Comparison of ENCODE assay signal across 8 mouse cellular contexts in the genomic region with DNA sequence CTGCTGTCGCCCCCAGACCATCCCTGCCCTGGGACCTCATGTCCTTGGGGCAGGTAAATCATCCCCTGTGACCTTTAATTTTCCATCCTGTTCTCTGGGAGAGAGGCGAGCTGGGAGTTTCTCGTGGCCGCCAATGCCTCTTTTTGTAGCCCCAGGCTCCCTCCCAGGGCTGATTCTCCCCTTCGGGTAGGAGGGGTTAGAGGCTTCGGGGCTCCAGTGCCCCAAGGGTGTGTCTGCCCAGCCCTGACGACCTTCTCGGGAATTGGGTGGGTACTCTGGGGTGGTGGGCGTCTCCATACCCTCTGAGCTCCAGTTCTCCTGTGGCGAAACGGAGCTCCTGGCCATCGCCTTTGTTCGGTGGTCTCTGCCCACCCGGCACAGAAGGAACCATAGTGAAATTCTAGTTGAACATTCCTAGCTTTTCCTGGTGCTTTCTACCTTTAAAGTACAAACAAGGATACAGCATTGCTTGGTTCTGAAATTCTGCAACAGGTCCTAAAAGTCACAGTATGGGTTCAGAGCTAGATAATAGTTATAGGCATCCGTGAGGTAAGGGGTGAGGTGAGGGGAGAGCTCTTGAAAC. TPM values are rescaled to one million over a fixed set of nuclear protein-coding genes. Genes with fewer than 3 reads are reported as not detected.
DNase-seq lines count a peak whose midpoint lies in the region; TF ChIP-seq lines count a peak whose summit lies in the region.

No protein-coding gene starts in this region.

- H3K4me3 ChIP-seq in testis, adult 2 months (ENCODE audit: control insufficient read depth, low read depth, low read length) = peak overlapping the region; percentile 78
- H3K4me3 ChIP-seq in small intestine, adult 2 months (ENCODE audit: low read depth, low read length) = peak overlapping the region; percentile 82

- TF ChIP-seq POLR2A in testis, adult 2 months (IDR thresholded peaks at IDR 0.05; ENCODE audit: control insufficient read depth, low read depth, low read length) = no peak
- no peak for TF ChIP-seq POLR2A in small intestine, adult 2 months (IDR thresholded peaks at IDR 0.05; ENCODE audit: low read depth, low read length)

- no peak for TF ChIP-seq CTCF in testis, adult 2 months (IDR thresholded peaks at IDR 0.05; ENCODE audit: control insufficient read depth, insufficient read depth, insufficient replicate concordance, low read depth, low read length)
- no peak for TF ChIP-seq CTCF in small intestine, adult 2 months (IDR thresholded peaks at IDR 0.05; ENCODE audit: extremely low read depth, insufficient read length, insufficient replicate concordance, low read depth, low read length)

- WGBS in small intestine, adult 2 months = 2% methylated on average over 15 of the region's 15 CpGs

- H3K4me1 ChIP-seq in testis, adult 2 months (ENCODE audit: control insufficient read depth, insufficient read depth, low read length) = peaks cover 16% of the 10 kb centered on the region
- peaks cover 8% of the 10 kb centered on the region; the same call in 1 of the 2 replicates for H3K4me1 ChIP-seq in small intestine, adult 2 months (ENCODE audit: control insufficient read depth, insufficient read depth, insufficient read length, low read length)

- DNase-seq in embryo, embryonic 11 days = peak; percentile 65
- no peak for DNase-seq in embryo, embryonic 10.5 days (ENCODE audit: low spot score)
- no peak for DNase-seq in testis, postnatal 14 days (ENCODE audit: low spot score)
- peak; percentile 25 for DNase-seq in liver
- DNase-seq in adrenal gland, postnatal 10 days = no peak
- DNase-seq in frontal cortex, adult 2 months (ENCODE audit: extremely low spot score in 1 of 2, low spot score in 1 of 2) = no peak

- H3K27me3 ChIP-seq in testis, adult 2 months (ENCODE audit: control insufficient read depth, insufficient read depth, low read length) = no peaks in the 10 kb centered on the region
- no peaks in the 10 kb centered on the region for H3K27me3 ChIP-seq in small intestine, adult 2 months (ENCODE audit: control insufficient read depth, insufficient read depth, low read length)

- H3K36me3 ChIP-seq in testis, adult 2 months (ENCODE audit: control insufficient read depth, insufficient read depth, low read length) = no peaks in the 10 kb centered on the region
- H3K36me3 ChIP-seq in small intestine, adult 2 months (ENCODE audit: control insufficient read depth, insufficient read depth, low read length) = no peaks in the 10 kb centered on the region

- H3K27ac ChIP-seq in testis, adult 2 months (ENCODE audit: control insufficient read depth, insufficient read depth, low read depth, low read length) = no peak overlapping the region
- peak overlapping the region; percentile 60 for H3K27ac ChIP-seq in small intestine, adult 2 months (ENCODE audit: insufficient read depth, low read depth, low read length)

RNA-seq across cellular contexts. Expression of gene Csrp2, which starts 0.9 kb away (rescaled TPM):
- polyA plus RNA-seq in testis, adult 2 months (2012; rRNA removed) = 37.4 and 40.3 TPM in 2 replicates
- 19.2 and 44.9 TPM in 2 replicates for polyA plus RNA-seq in small intestine, adult 2 months (2012; rRNA removed)
- total RNA-seq in adrenal gland, postnatal 10 days (2021) = 100 to 1,000 TPM; 245 to 263 TPM
- 15.9 and 18.0 TPM in 2 replicates for polyA plus RNA-seq in frontal cortex, adult 2 months (2012; rRNA removed)

Comparison
In these comparisons a context has a peak if more than half of its experiments do, and no peak if none do; other contexts are left out.
1. DNase-seq: peak in embryo, embryonic 11 days (single experiment) and liver (single experiment); none in embryo, embryonic 10.5 days (single experiment), testis, postnatal 14 days (single experiment), adrenal gland, postnatal 10 days (single experiment) and frontal cortex, adult 2 months (0 of 2).